Mouse (Mus musculus): Measurements from ENCODE around the gene Tbcb.
A peak's percentile ranks its signal among the peaks of the same experiment; 100 is the strongest.
"Not testable (repeated sequence)": the region's sequence is repeated elsewhere in the genome, so short reads cannot be mapped to it uniquely, and the experiment has no call there.

The Tbcb gene

GRCm38 (mm10) chr7:30231669-30232454 lies at the start of gene Tbcb, which contains the start of gene Polr2i:
TSS of gene Tbcb (minus strand) at chr7:30232272.
TSS of gene Polr2i (plus strand) at chr7:30231948.
- DNase-seq (ENCODE audit: extremely low spot score), result peak; percentile 95

GRCm38 (mm10) chr7:30281522-30281921 lies 49.5 kb upstream of the Tbcb start:
- no peak for DNase-seq (ENCODE audit: extremely low spot score)

- peak; percentile 79 for DNase-seq (ENCODE audit: extremely low spot score)
These were observed 48.6 kb upstream of the Tbcb start for GRCm38 (mm10) chr7:30280670-30281138.

- DNase-seq (ENCODE audit: extremely low spot score), result peak; percentile 92
These were observed 48.0 kb upstream of the Tbcb start, which contains the start of the genes Thap8 and Wdr62 for GRCm38 (mm10) chr7:30279951-30280669. TSS of gene Thap8 (plus strand) at chr7:30280094. TSS of gene Wdr62 (minus strand) at chr7:30280419.

- DNase-seq (ENCODE audit: extremely low spot score), result no peak
These were observed 47.5 kb upstream of the Tbcb start for GRCm38 (mm10) chr7:30279536-30279935.

- DNase-seq (ENCODE audit: extremely low spot score), result no peak
These were observed 46.8 kb upstream of the Tbcb start for GRCm38 (mm10) chr7:30278911-30279310.

- DNase-seq (ENCODE audit: extremely low spot score), result no peak
These were observed 42.3 kb upstream of the Tbcb start for GRCm38 (mm10) chr7:30274383-30274782.

GRCm38 (mm10) chr7:30269641-30270040 lies 37.6 kb upstream of the Tbcb start:
- no peak for DNase-seq (ENCODE audit: extremely low spot score)

GRCm38 (mm10) chr7:30266780-30267179 lies 34.7 kb upstream of the Tbcb start:
- no peak for DNase-seq (ENCODE audit: extremely low spot score)

- DNase-seq (ENCODE audit: extremely low spot score), result no peak
These were observed 33.9 kb upstream of the Tbcb start for GRCm38 (mm10) chr7:30265935-30266334.

GRCm38 (mm10) chr7:30265531-30265930 lies 33.5 kb upstream of the Tbcb start:
- DNase-seq (ENCODE audit: extremely low spot score), result no peak

GRCm38 (mm10) chr7:30265041-30265440 lies 33.0 kb upstream of the Tbcb start:
- DNase-seq (ENCODE audit: extremely low spot score), result no peak

- DNase-seq (ENCODE audit: extremely low spot score), result no peak
These were observed 20.2 kb upstream of the Tbcb start for GRCm38 (mm10) chr7:30251956-30252954.

- not testable (repeated sequence) for DNase-seq (ENCODE audit: extremely low spot score)
These were observed 5.3 kb upstream of the Tbcb start for GRCm38 (mm10) chr7:30237374-30237773.

- no peak for DNase-seq (ENCODE audit: extremely low spot score)
These were observed 3.6 kb upstream of the Tbcb start, which contains the start of gene Ovol3 for GRCm38 (mm10) chr7:30235625-30236024. TSS of gene Ovol3 (minus strand) at chr7:30235725.

- no peak for DNase-seq (ENCODE audit: extremely low spot score)
These were observed 3.0 kb upstream of the Tbcb start for GRCm38 (mm10) chr7:30235091-30235490.

- DNase-seq (ENCODE audit: extremely low spot score), result no peak
These were observed 2.3 kb upstream of the Tbcb start for GRCm38 (mm10) chr7:30234276-30234858.

GRCm38 (mm10) chr7:30233387-30233786 lies 1.3 kb upstream of the Tbcb start:
- no peak for DNase-seq (ENCODE audit: extremely low spot score)

GRCm38 (mm10) chr7:30232631-30233148 lies 618 bp upstream of the Tbcb start:
- peak; percentile 63 for DNase-seq (ENCODE audit: extremely low spot score)

GRCm38 (mm10) chr7:30231328-30231668 lies 774 bp downstream of the Tbcb start:
- DNase-seq (ENCODE audit: extremely low spot score), result no peak

GRCm38 (mm10) chr7:30224206-30224605 lies 7.9 kb downstream of the Tbcb start:
- DNase-seq (ENCODE audit: extremely low spot score), result no peak

Data from embryo, embryonic 9.5 days (tissue).